In genomic region chr11:6629655-6630054, GRCm38 (mm10) we compare ENCODE assay signal across 11 mouse cellular contexts. TPM values are rescaled to one million over a fixed set of nuclear protein-coding genes. Genes with fewer than 3 reads are reported as not detected.
DNase-seq lines count a peak whose midpoint lies in the region; TF ChIP-seq lines count a peak whose summit lies in the region.
"Had no signal": no experiment of that assay in that cellular context is flagged by ENCODE, and none has a peak within 500 bp of the region (broad histone marks: within the 10 kb centered on the region; RNA-seq: fewer than 3 reads in every experiment).

No protein-coding gene starts in this region.

- dilution Hi-C loops in CH12.LX (cut with MboI; ENCODE audit: extremely low pct_ligation_motif_present, extremely low pct_unique_long_range_greater_than_20kb, low sequenced_read_pairs), result no loop called here

- no peaks in the 10 kb centered on the region for H3K27me3 ChIP-seq in heart, adult 2 months (ENCODE audit: control insufficient read depth, insufficient read depth, low read length)
- H3K27me3 ChIP-seq in CH12.LX (replicated peaks), result no peaks in the 10 kb centered on the region

- peaks cover 3% of the 10 kb centered on the region; the same call in 1 of the 2 replicates for H3K4me1 ChIP-seq in heart, adult 2 months (ENCODE audit: control insufficient read depth, insufficient read depth, low read length)
- H3K4me1 ChIP-seq in CH12.LX (ENCODE audit: control insufficient read depth in 1 of 2, insufficient read depth in 2 of 2), result peaks cover 9 to 22% of the 10 kb centered on the region in 2 experiments

- H3K27ac ChIP-seq in heart, adult 2 months, result no peak overlapping the region
- no peak overlapping the region for H3K27ac ChIP-seq in CH12.LX (ENCODE audit: insufficient read depth, low read depth)

- no peak overlapping the region for H3K4me2 ChIP-seq in CH12.LX (ENCODE audit: insufficient read depth, low read depth, poor library complexity, severe bottlenecking)

- H3K4me3 ChIP-seq in heart, adult 2 months, result no peak overlapping the region
- no peak overlapping the region for H3K4me3 ChIP-seq in CH12.LX (replicated peaks in 1 of 3; ENCODE audit: low read depth in 2 of 3, low read length in 2 of 3, poor library complexity in 1 of 3)

- intact Hi-C loops in heart, adult 2 months (cut with DNase I), result loop anchor here (2.0 to 10.0 kb wide), 3 partner anchors 102 to 265 kb away; no protein-coding TSS in a partner anchor

- no peaks in the 10 kb centered on the region for H3K79me2 ChIP-seq in heart, adult 2 months (replicated peaks; ENCODE audit: control insufficient read depth, insufficient read depth, low read length)
- H3K79me2 ChIP-seq in CH12.LX (replicated peaks; ENCODE audit: control insufficient read depth, extremely low read depth, insufficient read depth, poor library complexity, severe bottlenecking), result peaks cover 17% of the 10 kb centered on the region

- no peak for TF ChIP-seq POLR2A in heart, adult 2 months (IDR thresholded peaks at IDR 0.05; ENCODE audit: insufficient read depth, low read depth, low read length)
- no peak for TF ChIP-seq POLR2A in CH12.LX (IDR thresholded peaks at IDR 0.05; ENCODE audit: low read depth, low read length)

- no peak overlapping the region for H3K9ac ChIP-seq in heart, adult 2 months (ENCODE audit: low read depth, low read length)
- no peak overlapping the region for H3K9ac ChIP-seq in CH12.LX (ENCODE audit: insufficient read depth, low read depth)

- in situ Hi-C loops in CH12.LX (cut with MboI; ENCODE audit: low pct_ligation_motif_present, low pct_unique_long_range_greater_than_20kb, low sequenced_read_pairs), result no loop called here

- H3K36me3 ChIP-seq in heart, adult 2 months (ENCODE audit: control insufficient read depth, insufficient read depth, low read length), result no peaks in the 10 kb centered on the region
- H3K36me3 ChIP-seq in CH12.LX (replicated peaks in 1 of 2; ENCODE audit: control insufficient read depth in 1 of 2, insufficient read depth in 1 of 2, low read length in 1 of 2), result peaks cover 0 to 3% of the 10 kb centered on the region in 2 experiments

- peak; percentile 56 for TF ChIP-seq RAD21 in CH12.LX (IDR thresholded peaks at IDR 0.05; ENCODE audit: low read depth, low read length)

- TF ChIP-seq EP300 in heart, adult 2 months (IDR thresholded peaks at IDR 0.05; ENCODE audit: insufficient read depth, low read depth, low read length), result no peak
- TF ChIP-seq EP300 in CH12.LX (IDR thresholded peaks at IDR 0.05; ENCODE audit: low read length), result no peak

- H3K9me3 ChIP-seq in CH12.LX (replicated peaks; ENCODE audit: low read length), result peaks cover 7% of the 10 kb centered on the region

- DNase-seq in heart, adult 2 months, result no peak
- no peak for DNase-seq in heart, adult 8-10 months (ENCODE audit: low spot score)
- DNase-seq in CH12.LX (ENCODE audit: extremely low read depth), result peak; percentile 69
- peak; percentile 57 for DNase-seq in brain, adult 2 months (ENCODE audit: low read depth, low spot score)
- DNase-seq in naive thymus-derived CD4-positive, alpha-beta T cell, adult 2 months (ENCODE audit: low read depth), result peak; percentile 76
- DNase-seq in MN1 (ENCODE audit: low spot score), result no peak
- DNase-seq in adrenal gland, postnatal 14 days, result no peak
- no peak for DNase-seq in urinary bladder, postnatal 25 days (ENCODE audit: low spot score)

- TF ChIP-seq CTCF in heart, adult 2 months (IDR thresholded peaks at IDR 0.05), result peak; percentile 77
- peak; percentile 8 to 64; a peak in 2 of 4 replicates for TF ChIP-seq CTCF in CH12.LX (conservative IDR thresholded peaks at IDR 0.05 in 1 of 2, IDR thresholded peaks at IDR 0.05 in 1 of 2; ENCODE audit: low read depth in 2 of 2, low read length in 2 of 2)

TF ChIP-seq in CH12.LX, 34 proteins besides CTCF, POLR2A, EP300 and RAD21:
- TF ChIP-seq SMC3 (IDR thresholded peaks at IDR 0.05; ENCODE audit: low read depth, low read length) (peak; percentile 26; the same call in 1 of the 2 replicates), NRF1 (IDR thresholded peaks at IDR 0.05; ENCODE audit: low read depth, low read length) (no peak), POLR2AphosphoS2 (IDR thresholded peaks at IDR 0.05; ENCODE audit: low read depth, low read length) (no peak), MYC (IDR thresholded peaks at IDR 0.05; ENCODE audit: low read depth, low read length) (0 out of 2 replicates have a peak, but pooled peaks have one; percentile 27), RCOR1 (conservative IDR thresholded peaks at IDR 0.05; ENCODE audit: low read depth, low read length) (no peak), E2F4 (IDR thresholded peaks at IDR 0.05; ENCODE audit: insufficient replicate concordance, low read depth, low read length) (no peak)

RNA-seq across cellular contexts. Expression of gene Tbrg4, which starts 3.8 kb away (rescaled TPM):
- 10 to 100 TPM; 85.1 to 95.8 TPM for total RNA-seq in heart, adult 2 months (2021)
- 110 and 131 TPM in 2 replicates for polyA plus RNA-seq in heart, adult 2 months (2012; rRNA removed)
- total RNA-seq in heart, adult 8-10 months (2022), result 100 to 1,000 TPM in 3 of 4 experiments, 10 to 100 TPM in 1; 96.9 to 117 (median 106) TPM
- total RNA-seq in CH12.LX (2012; rRNA removed) (93.1 and 118 TPM in 2 replicates), CH12.LX (2014; rRNA removed) (59.3 and 69.0 TPM in 2 replicates)
- polyA plus RNA-seq in CH12.LX (2012; ENCODE audit: insufficient read length, low read depth), result 170 and 191 TPM in 2 replicates
- 85.1 and 90.4 TPM in 2 replicates for total RNA-seq in adrenal gland, postnatal 14 days (2021)

RNA-seq across cellular contexts. Expression of gene Wap, which starts 8.8 kb away (rescaled TPM):
- total RNA-seq in heart, adult 2 months (2021), result not detected
- not detected in 2 replicates for polyA plus RNA-seq in heart, adult 2 months (2012; rRNA removed)
- not detected for total RNA-seq in heart, adult 8-10 months (2022)
- total RNA-seq in CH12.LX (2012; rRNA removed), result not detected in 2 replicates
- not detected in 2 replicates for total RNA-seq in CH12.LX (2014; rRNA removed)
- not detected in 2 replicates for polyA plus RNA-seq in CH12.LX (2012; ENCODE audit: insufficient read length, low read depth)
- total RNA-seq in adrenal gland, postnatal 14 days (2021), result not detected in 2 replicates
- total RNA-seq: adrenal gland, postnatal 36 days; layer of hippocampus, postnatal 10 days had no signal
- polyA plus RNA-seq: testis, adult 2 months had no signal

RNA-seq across cellular contexts. Expression of gene Nacad, which starts 23.8 kb away (rescaled TPM):
- total RNA-seq in heart, adult 2 months (2021), result under 1 TPM; 0.23 to 0.52 TPM
- 0.67 and 1.4 TPM in 2 replicates for polyA plus RNA-seq in heart, adult 2 months (2012; rRNA removed)
- under 1 TPM; 0.22 to 0.65 (median 0.50) TPM for total RNA-seq in heart, adult 8-10 months (2022)
- total RNA-seq in CH12.LX (2012; rRNA removed) (0.13 TPM in 2 replicates), CH12.LX (2014; rRNA removed) (not detected in 2 replicates)
- polyA plus RNA-seq in CH12.LX (2012; ENCODE audit: insufficient read length, low read depth), result 0.34 TPM in 1 of 2 replicates, not detected in the other
- 2.9 and 4.4 TPM in 2 replicates for total RNA-seq in adrenal gland, postnatal 14 days (2021)

RNA-seq across cellular contexts. Expression of gene Ramp3, which starts 28.7 kb away (rescaled TPM):
- 1 to 10 TPM; 6.0 to 7.6 TPM for total RNA-seq in heart, adult 2 months (2021)
- 7.6 and 9.5 TPM in 2 replicates for polyA plus RNA-seq in heart, adult 2 months (2012; rRNA removed)
- 1 to 10 TPM; 4.0 to 5.6 (median 5.5) TPM for total RNA-seq in heart, adult 8-10 months (2022)
- total RNA-seq in CH12.LX (2012; rRNA removed), result 0.21 TPM in 1 of 2 replicates, not detected in the other
- total RNA-seq in CH12.LX (2014; rRNA removed), result not detected in 2 replicates
- polyA plus RNA-seq in CH12.LX (2012; ENCODE audit: insufficient read length, low read depth), result not detected in 2 replicates
- 11.0 and 11.5 TPM in 2 replicates for total RNA-seq in adrenal gland, postnatal 14 days (2021)

Comparison
In these comparisons a context has a peak if more than half of its experiments do, and no peak if none do; other contexts are left out.
1. DNase-seq: peak in CH12.LX (single experiment), brain, adult 2 months (single experiment) and naive thymus-derived CD4-positive, alpha-beta T cell, adult 2 months (single experiment); none in heart, adult 2 months (0 of 2), heart, adult 8-10 months (single experiment), MN1 (single experiment), adrenal gland, postnatal 14 days (single experiment) and urinary bladder, postnatal 25 days (single experiment).